Mouse (Mus musculus) embryonic facial prominence, embryonic 11.5 days (tissue): Measurements from ENCODE around the gene Exosc5. TPM values are rescaled to one million over a fixed set of nuclear protein-coding genes. Genes with fewer than 3 reads are reported as not detected.

Source experiments
- ATAC-seq: fragments of 200-750 bp; cut with Nextera tagmentation; replicated peaks from 2 replicates; pipeline ENCODE4 v1.8.0; 2017; ENCODE audit warnings: low read depth; ENCODE audit not compliant: insufficient number of reproducible peaks, low FRiP score, low TSS enrichment
- DNase-seq: peaks from one replicate; pipeline ENCODE4 v3.0.0-alpha.2; 2015; ENCODE audit warnings: low spot score
- H3K27ac ChIP-seq: fragments of 300-500 bp; sonication (generic); replicated peaks from 2 replicates; pipeline ENCODE4 v1.5.1; 2014; ENCODE audit warnings: mild to moderate bottlenecking, low read depth, low read length, control low read depth
- H3K27me3 ChIP-seq: fragments of 300-500 bp; sonication (generic); 2 replicates; pipeline ENCODE4 v1.6.1; 2014; ENCODE audit warnings: mild to moderate bottlenecking, low read length, moderate library complexity, mixed read lengths; ENCODE audit not compliant: control insufficient read depth, insufficient read depth
- H3K36me3 ChIP-seq: fragments of 300-500 bp; sonication (generic); replicated peaks from 2 replicates; pipeline ENCODE4 v1.6.1; 2014; ENCODE audit warnings: low read depth, mild to moderate bottlenecking, low read length, moderate library complexity, mixed read lengths; ENCODE audit not compliant: control insufficient read depth, insufficient read depth
- H3K4me1 ChIP-seq: fragments of 300-500 bp; sonication (generic); 2 replicates; pipeline ENCODE4 v1.6.1; 2014; ENCODE audit warnings: low read length, mixed read lengths; ENCODE audit not compliant: control insufficient read depth, insufficient read depth
- H3K4me2 ChIP-seq: fragments of 300-500 bp; sonication (generic); 2 replicates; pipeline ENCODE4 v1.6.1; 2014; ENCODE audit warnings: low read depth, mild to moderate bottlenecking, control low read depth, low read length, moderate library complexity
- H3K4me3 ChIP-seq: fragments of 300-500 bp; sonication (generic); 2 replicates; pipeline ENCODE4 v1.5.1; 2014; ENCODE audit warnings: low read depth, low read length, control low read depth
- H3K9ac ChIP-seq: fragments of 300-500 bp; sonication (generic); replicated peaks from 2 replicates; pipeline ENCODE4 v1.6.1; 2014; ENCODE audit warnings: mild to moderate bottlenecking, control low read depth, low read length
- H3K9me3 ChIP-seq: fragments of 300-500 bp; sonication (generic); replicated peaks from 2 replicates; pipeline ENCODE4 v1.6.1; 2016; ENCODE audit warnings: mild to moderate bottlenecking, low read length, inconsistent platforms, mixed read lengths; ENCODE audit not compliant: control insufficient read depth
- WGBS: fragments of 180-500 bp; shearing (Covaris S2); extraction: QIAGEN DNeasy Blood & Tissue Kit; methylation state at CpG from one replicate; pipeline ENCODE4 v1.1.7; 2014; 5-methylcytosine and 5-hydroxymethylcytosine counted together
- polyA plus RNA-seq: library from polyadenylated mRNA; unstranded; fragments of >200 nt; fragmentation: Nextera tagmentation; extraction: Ambion mirVana; gene quantifications from 2 replicates; pipeline ENCODE4 v1.2.1, GENCODE M21; 2014

The Exosc5 gene
- polyA plus RNA-seq, 1 experiment from 2014 or later: 63.1 TPM

GRCm38 (mm10) chr7:25683474-25684180, 24.7 kb downstream of the Exosc5 start:
- Histone ChIP-seq H3K36me3 (no peaks in the 10 kb centered on the region), H3K9ac (no peak overlapping the region), H3K4me2 (no peak overlapping the region), H3K9me3 (no peaks in the 10 kb centered on the region), H3K27me3 (peaks cover 21% of the 10 kb centered on the region), H3K4me3 (no peak overlapping the region), H3K4me1 (peaks cover 6% of the 10 kb centered on the region), H3K27ac (no peak overlapping the region)
- ATAC-seq (no peak), DNase-seq (no peak)
- WGBS: 63% methylated on average over 7 of the region's 7 CpGs

GRCm38 (mm10) chr7:25684659-25685058, 25.7 kb downstream of the Exosc5 start:
- H3K4me1 ChIP-seq: peaks cover 10% of the 10 kb centered on the region
- WGBS: 92% methylated on average over 6 of the region's 6 CpGs
- H3K4me2 ChIP-seq: no peak overlapping the region
- DNase-seq (no peak), ATAC-seq (no peak)
- no peaks in the 10 kb centered on the region for H3K9me3 ChIP-seq
- no peak overlapping the region for H3K27ac ChIP-seq
- H3K9ac ChIP-seq: no peak overlapping the region
- H3K27me3 ChIP-seq: peaks cover 30% of the 10 kb centered on the region
- no peaks in the 10 kb centered on the region for H3K36me3 ChIP-seq
- no peak overlapping the region for H3K4me3 ChIP-seq

DNA sequence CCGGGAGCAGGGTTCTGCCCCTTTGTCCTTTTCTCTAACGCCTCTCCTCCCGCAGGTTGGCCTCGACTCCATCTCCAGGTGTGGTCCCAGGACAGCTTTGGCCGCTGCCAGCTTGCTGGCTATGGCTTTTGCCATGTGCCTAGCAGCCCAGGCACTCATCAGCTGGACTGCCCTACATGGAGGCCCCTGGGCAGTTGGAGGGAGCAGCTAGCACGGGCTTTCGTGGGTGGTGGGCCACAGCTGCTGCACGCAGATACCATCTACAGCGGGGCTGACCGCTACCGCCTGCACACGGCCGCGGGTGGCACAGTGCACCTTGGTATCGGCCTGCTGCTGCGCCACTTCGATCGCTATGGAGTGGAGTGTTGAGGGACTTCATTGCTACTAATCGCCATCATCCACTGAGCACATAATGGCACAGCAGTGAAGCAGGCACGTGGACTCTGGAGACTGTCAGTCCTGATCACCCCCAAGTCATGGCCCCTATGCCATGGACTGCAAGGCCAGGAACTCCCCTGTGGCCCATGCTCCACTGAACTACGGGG, 27.0 kb downstream of the Exosc5 start:
- no peaks in the 10 kb centered on the region for H3K36me3 ChIP-seq
- 65% methylated on average over 21 of the region's 21 CpGs for WGBS
- no peak for ATAC-seq
- peaks cover 10% of the 10 kb centered on the region for H3K4me1 ChIP-seq
- H3K27me3 ChIP-seq: peaks cover 33% of the 10 kb centered on the region
- no peak for DNase-seq
- H3K9ac ChIP-seq: no peak overlapping the region
- no peaks in the 10 kb centered on the region for H3K9me3 ChIP-seq
- peak overlapping the region; percentile 5 for H3K4me2 ChIP-seq
- H3K27ac ChIP-seq: no peak overlapping the region
- no peak overlapping the region for H3K4me3 ChIP-seq

DNA sequence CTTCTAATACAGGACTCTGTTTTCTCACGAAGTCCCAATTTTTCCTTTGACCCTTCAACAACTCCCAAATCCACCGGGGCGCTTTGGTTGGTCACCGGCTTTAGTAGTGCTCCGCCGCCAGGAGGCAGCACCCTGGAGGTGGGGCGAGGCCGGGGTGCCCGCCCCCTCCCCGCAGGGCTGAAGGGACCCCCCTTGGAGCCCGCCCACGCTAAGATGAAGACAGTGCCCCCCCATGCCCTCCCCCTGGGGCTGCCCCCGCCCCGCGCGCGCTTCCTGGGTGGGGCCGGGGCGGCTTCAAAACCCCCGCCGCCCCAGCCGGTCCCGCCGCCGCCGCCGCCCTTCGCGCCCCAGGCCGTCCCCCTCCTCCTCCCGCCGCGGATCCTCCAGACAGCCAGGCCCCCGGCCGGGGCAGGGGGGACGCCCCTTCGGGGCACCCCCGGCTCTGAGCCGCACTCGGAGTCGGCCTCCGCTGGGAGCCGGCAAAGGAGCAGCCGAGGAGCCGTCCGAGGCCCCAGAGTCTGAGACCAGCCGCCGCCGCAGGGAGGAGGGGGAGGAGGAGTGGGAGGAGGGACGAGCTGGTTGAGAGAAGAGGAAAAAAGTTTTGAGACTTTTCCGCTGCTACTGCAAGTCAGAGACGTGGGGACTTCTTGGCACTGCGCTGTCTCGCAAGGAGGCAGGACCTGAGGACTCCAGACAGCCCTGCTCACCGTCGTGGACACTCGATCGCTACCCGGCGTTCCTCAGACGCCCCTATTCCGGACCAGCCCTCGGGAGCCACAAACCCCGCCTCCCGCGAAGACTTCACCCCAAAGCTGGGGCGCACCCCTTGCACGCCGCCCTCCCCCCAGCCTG, 27.9 kb downstream of the Exosc5 start, which contains the start of gene Tgfb1:
Gene Tgfb1, plus strand, starts transcription at position 323 of the 852 bp plus-strand sequence.
- WGBS: 1% methylated on average over 61 of the region's 69 CpGs
- Histone ChIP-seq H3K27ac (no peak within 1 kb of the TSS), H3K4me2 (peak within 1 kb of the TSS; percentile 90), H3K9ac (peak within 1 kb of the TSS; percentile 63), H3K4me1 (peaks cover 10% of the 10 kb centered on the region), H3K9me3 (no peaks in the 10 kb centered on the region), H3K27me3 (peaks cover 33% of the 10 kb centered on the region), H3K4me3 (peak within 1 kb of the TSS; percentile 55), H3K36me3 (no peaks in the 10 kb centered on the region)
- DNase-seq (peak; percentile 71), ATAC-seq (peak; percentile 41)

- Histone ChIP-seq H3K27me3 (peaks cover 33% of the 10 kb centered on the region), H3K4me3 (peak overlapping the region; percentile 55), H3K36me3 (no peaks in the 10 kb centered on the region), H3K4me1 (peaks cover 10% of the 10 kb centered on the region), H3K27ac (no peak overlapping the region), H3K4me2 (peak overlapping the region; percentile 90), H3K9me3 (no peaks in the 10 kb centered on the region), H3K9ac (peak overlapping the region; percentile 18; the same call in 1 of the 2 replicates)
- 1% methylated on average over 46 of the region's 47 CpGs for WGBS
- DNase-seq (peak; percentile 20), ATAC-seq (no peak; the same call in 1 of the 2 replicates)
These were observed 28.9 kb downstream of the Exosc5 start for GRCm38 (mm10) chr7:25687811-25688401.

- Histone ChIP-seq H3K9ac (peak overlapping the region; percentile 42; the same call in 1 of the 2 replicates), H3K27me3 (peaks cover 33% of the 10 kb centered on the region)
These were observed 30.0 kb downstream of the Exosc5 start for GRCm38 (mm10) chr7:25688810-25689586.

DNA sequence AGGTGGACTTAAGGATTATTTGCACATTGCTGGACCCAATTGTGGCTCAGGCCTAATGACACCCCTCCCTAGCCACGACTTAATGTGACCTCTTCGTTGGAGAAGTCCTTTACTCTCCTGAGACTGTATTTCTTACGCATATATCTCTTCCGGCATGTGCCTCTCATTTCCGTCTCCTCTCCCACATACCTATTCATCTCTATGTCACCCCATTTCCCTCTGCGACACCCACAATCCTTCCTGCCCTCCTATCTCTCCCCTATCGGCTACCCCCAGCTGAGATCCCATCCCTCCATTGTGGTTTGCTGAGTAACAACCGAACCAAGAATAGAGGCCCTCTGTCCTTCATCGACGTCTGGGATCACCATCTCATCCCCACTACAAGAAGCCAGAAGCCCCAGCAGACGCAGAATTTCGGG, 30.6 kb downstream of the Exosc5 start:
- no peak for ATAC-seq
- Histone ChIP-seq H3K9ac (no peak overlapping the region), H3K9me3 (no peaks in the 10 kb centered on the region), H3K4me2 (peak overlapping the region; percentile 90), H3K27me3 (peaks cover 33% of the 10 kb centered on the region), H3K36me3 (no peaks in the 10 kb centered on the region), H3K4me3 (peak overlapping the region; percentile 55), H3K4me1 (peaks cover 10% of the 10 kb centered on the region), H3K27ac (no peak overlapping the region)
- no peak for DNase-seq
- 9% methylated on average over 12 of the region's 12 CpGs for WGBS

More at GRCm38 (mm10) chr7:25688810-25689586, 30.0 kb downstream of the Exosc5 start:
- WGBS: 1% methylated on average over 48 of the region's 52 CpGs
- peak; percentile 66 for DNase-seq
- Histone ChIP-seq H3K27ac (no peak overlapping the region), H3K36me3 (no peaks in the 10 kb centered on the region), H3K4me3 (peak overlapping the region; percentile 55), H3K9me3 (no peaks in the 10 kb centered on the region), H3K4me2 (peak overlapping the region; percentile 90), H3K4me1 (peaks cover 10% of the 10 kb centered on the region)
- 0 out of 2 replicates have a peak, but pooled peaks have one; percentile 15 for ATAC-seq
